Mouse (Mus musculus) G1E (cell line): ENCODE measurements around the gene Cntrob.

Experiments used
- CTCF ChIP-seq: IDR thresholded peaks from 2 replicates; pipeline ENCODE4 v1.5.1; 2012; ENCODE audit warnings: low read depth, low read length, inconsistent platforms, mixed read lengths
- GATA1 ChIP-seq: IDR thresholded peaks from 2 replicates; pipeline ENCODE4 v1.6.1; 2012; ENCODE audit warnings: borderline replicate concordance, low read length, inconsistent platforms, mixed read lengths
- GATA2 ChIP-seq: IDR thresholded peaks from 2 replicates; pipeline ENCODE4 v1.6.1; 2012; ENCODE audit warnings: low read depth, low read length, inconsistent platforms, borderline replicate concordance
- POLR2AphosphoS5 ChIP-seq: IDR thresholded peaks from 2 replicates; pipeline ENCODE4 v1.6.1; 2012; ENCODE audit warnings: low read depth, low read length, inconsistent platforms; ENCODE audit not compliant: insufficient replicate concordance

GRCm38 (mm10) chr11:69324749-69325148, 1.2 kb upstream of the Cntrob start:
- no peak for TF ChIP-seq GATA1
- TF ChIP-seq CTCF, result no peak
- TF ChIP-seq GATA2, result no peak
- no peak for TF ChIP-seq POLR2AphosphoS5
